Comparison of ENCODE assay signal across 8 mouse cellular contexts in the genomic region with DNA sequence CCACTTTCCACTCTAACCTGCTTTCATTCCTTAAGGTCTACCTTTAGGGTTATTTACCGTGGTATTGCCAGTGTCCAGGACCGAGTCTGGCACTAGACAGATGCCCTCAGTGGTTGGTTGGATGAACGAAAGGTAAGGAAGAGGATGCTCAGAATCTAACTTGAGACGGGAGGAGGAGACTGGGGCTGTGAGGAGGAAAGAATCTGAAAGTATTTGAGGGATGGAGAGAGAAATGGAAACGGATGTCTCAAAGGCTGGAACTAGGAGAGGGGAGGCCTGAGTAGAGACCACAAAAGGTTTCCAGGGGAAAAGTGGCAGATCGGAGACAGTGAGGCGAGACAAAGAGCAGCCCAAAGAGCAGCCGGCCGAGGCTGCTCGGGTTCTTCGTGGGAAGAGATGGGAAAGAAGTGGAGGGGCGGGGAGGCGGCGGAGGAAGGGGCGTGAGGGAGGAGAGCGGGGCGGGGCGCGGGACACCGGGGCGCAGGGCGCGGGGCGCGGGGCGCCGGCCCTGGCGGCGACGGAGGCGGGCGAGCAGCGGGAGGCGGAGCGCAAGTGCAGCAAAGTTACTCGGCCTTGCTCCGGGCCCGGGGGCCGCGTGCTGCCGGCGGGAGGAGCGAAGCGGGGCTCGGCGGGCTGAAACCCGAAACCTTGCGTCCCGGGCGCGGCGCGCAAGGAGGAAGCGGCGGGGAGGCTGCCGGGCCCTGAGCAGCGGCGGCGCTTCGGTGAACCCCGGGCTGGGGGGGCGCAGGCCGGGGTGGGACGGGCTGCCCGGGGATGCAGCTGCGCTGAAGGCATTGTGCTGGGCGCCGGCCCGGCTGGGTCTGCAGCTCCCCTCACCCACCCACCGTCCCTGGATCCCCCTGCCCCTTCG. TPM values are rescaled to one million over a fixed set of nuclear protein-coding genes. Genes with fewer than 3 reads are reported as not detected.
A peak's percentile ranks its signal among the peaks of the same experiment; 100 is the strongest.
DNase-seq lines count a peak whose midpoint lies in the region; ATAC-seq and TF ChIP-seq lines count a peak whose summit lies in the region.

No protein-coding gene starts in this region.

- H3K4me3 ChIP-seq in layer of hippocampus, adult 2 months, result peak overlapping the region; percentile 74
- H3K4me3 ChIP-seq in hindbrain, embryonic 15.5 days, result peak overlapping the region; percentile 89
- H3K4me3 ChIP-seq in limb, embryonic 15.5 days, result peak overlapping the region; percentile 73
- peak overlapping the region; percentile 91 for H3K4me3 ChIP-seq in midbrain, embryonic 15.5 days
- H3K4me3 ChIP-seq in testis, adult 2 months (ENCODE audit: control insufficient read depth, low read depth, low read length), result peak overlapping the region; percentile 47

- ATAC-seq in hindbrain, embryonic 15.5 days (ENCODE audit: low FRiP score, low read depth), result peak; percentile 86
- ATAC-seq in limb, embryonic 15.5 days (ENCODE audit: insufficient number of reproducible peaks, low FRiP score, low TSS enrichment, low read depth), result peak; percentile 87
- peak; percentile 86 for ATAC-seq in midbrain, embryonic 15.5 days (replicated peaks)

- H3K4me2 ChIP-seq in hindbrain, embryonic 15.5 days, result peak overlapping the region; percentile 66
- peak overlapping the region; percentile 91 for H3K4me2 ChIP-seq in limb, embryonic 15.5 days
- peak overlapping the region; percentile 71 for H3K4me2 ChIP-seq in midbrain, embryonic 15.5 days

- peaks cover 38% of the 10 kb centered on the region for H3K4me1 ChIP-seq in hindbrain, embryonic 15.5 days (replicated peaks)
- peaks cover 23% of the 10 kb centered on the region; the same call in 1 of the 2 replicates for H3K4me1 ChIP-seq in limb, embryonic 15.5 days
- peaks cover 37% of the 10 kb centered on the region for H3K4me1 ChIP-seq in midbrain, embryonic 15.5 days
- H3K4me1 ChIP-seq in testis, adult 2 months (ENCODE audit: control insufficient read depth, insufficient read depth, low read length), result peaks cover 3% of the 10 kb centered on the region

- no peaks in the 10 kb centered on the region for H3K36me3 ChIP-seq in hindbrain, embryonic 15.5 days
- H3K36me3 ChIP-seq in limb, embryonic 15.5 days, result no peaks in the 10 kb centered on the region
- no peaks in the 10 kb centered on the region for H3K36me3 ChIP-seq in midbrain, embryonic 15.5 days (replicated peaks)
- H3K36me3 ChIP-seq in testis, adult 2 months (ENCODE audit: control insufficient read depth, insufficient read depth, low read length), result no peaks in the 10 kb centered on the region

- no peaks in the 10 kb centered on the region for H3K27me3 ChIP-seq in hindbrain, embryonic 15.5 days
- H3K27me3 ChIP-seq in limb, embryonic 15.5 days, result no peaks in the 10 kb centered on the region
- no peaks in the 10 kb centered on the region for H3K27me3 ChIP-seq in midbrain, embryonic 15.5 days (replicated peaks)
- H3K27me3 ChIP-seq in testis, adult 2 months (ENCODE audit: control insufficient read depth, insufficient read depth, low read length), result no peaks in the 10 kb centered on the region

- under 1% methylated on average over 48 of the region's 71 CpGs for WGBS in hindbrain, embryonic 15.5 days
- under 1% methylated on average over 61 of the region's 71 CpGs for WGBS in limb, embryonic 15.5 days
- WGBS in midbrain, embryonic 15.5 days, result 1% methylated on average over 32 of the region's 71 CpGs

- H3K9ac ChIP-seq in hindbrain, embryonic 15.5 days, result peak overlapping the region; percentile 85
- H3K9ac ChIP-seq in limb, embryonic 15.5 days, result peak overlapping the region; percentile 76
- peak overlapping the region; percentile 92 for H3K9ac ChIP-seq in midbrain, embryonic 15.5 days

- H3K9me3 ChIP-seq in hindbrain, embryonic 15.5 days, result no peaks in the 10 kb centered on the region
- H3K9me3 ChIP-seq in limb, embryonic 15.5 days, result no peaks in the 10 kb centered on the region
- no peaks in the 10 kb centered on the region for H3K9me3 ChIP-seq in midbrain, embryonic 15.5 days

- no peak for TF ChIP-seq CTCF in layer of hippocampus, adult 2 months (conservative IDR thresholded peaks at IDR 0.05)
- no peak for TF ChIP-seq CTCF in testis, adult 2 months (IDR thresholded peaks at IDR 0.05; ENCODE audit: control insufficient read depth, insufficient read depth, insufficient replicate concordance, low read depth, low read length)

- no peak for TF ChIP-seq POLR2A in testis, adult 2 months (IDR thresholded peaks at IDR 0.05; ENCODE audit: control insufficient read depth, low read depth, low read length)

- peak; percentile 44 to 50 for DNase-seq in layer of hippocampus, adult 2 months (ENCODE audit: low spot score in 2 of 2)
- DNase-seq in layer of hippocampus, adult 8-10 months (ENCODE audit: low spot score in 2 of 2), result no peak
- DNase-seq in cerebellum, postnatal 10 days, result peak; percentile 68 to 79
- peak; percentile 25 to 61 for DNase-seq in gastrocnemius, adult 8-10 months (ENCODE audit: low spot score in 2 of 2)

- H3K27ac ChIP-seq in layer of hippocampus, adult 2 months, result peak overlapping the region; percentile 84
- peak overlapping the region; percentile 89 for H3K27ac ChIP-seq in hindbrain, embryonic 15.5 days (replicated peaks)
- H3K27ac ChIP-seq in limb, embryonic 15.5 days, result peak overlapping the region; percentile 90
- H3K27ac ChIP-seq in midbrain, embryonic 15.5 days, result peak overlapping the region; percentile 90
- no peak overlapping the region for H3K27ac ChIP-seq in testis, adult 2 months (ENCODE audit: control insufficient read depth, insufficient read depth, low read depth, low read length)

RNA-seq across cellular contexts. Expression of gene Gpr161, which starts 14.0 kb away (rescaled TPM):
- total RNA-seq in layer of hippocampus, adult 2 months (2021), result 10 to 100 TPM; 69.0 to 71.6 TPM
- total RNA-seq in layer of hippocampus, adult 8-10 months (2022), result 10 to 100 TPM; 48.2 to 76.2 (median 62.3) TPM
- total RNA-seq in gastrocnemius, adult 8-10 months (2022), result under 1 TPM; 0.68 to 0.96 (median 0.80) TPM
- polyA plus RNA-seq in hindbrain, embryonic 15.5 days (2015; fragmentation: Nextera tagmentation; extraction: Ambion mirVana), result 3.0 and 3.1 TPM in 2 replicates
- 0.94 and 1.3 TPM in 2 replicates for polyA plus RNA-seq in limb, embryonic 15.5 days (2015; fragmentation: Nextera tagmentation; extraction: Ambion mirVana)
- 4.4 and 4.5 TPM in 2 replicates for polyA plus RNA-seq in midbrain, embryonic 15.5 days (2015; fragmentation: Nextera tagmentation; extraction: Ambion mirVana)
- polyA plus RNA-seq in testis, adult 2 months (2012; rRNA removed), result 0.59 and 0.60 TPM in 2 replicates

RNA-seq across cellular contexts. Expression of gene Tiprl, which starts 44.8 kb away (rescaled TPM):
- 10 to 100 TPM; 65.2 to 67.7 TPM for total RNA-seq in layer of hippocampus, adult 2 months (2021)
- total RNA-seq in layer of hippocampus, adult 8-10 months (2022), result 10 to 100 TPM; 59.9 to 71.1 (median 65.2) TPM
- 10 to 100 TPM; 18.6 to 21.7 (median 19.5) TPM for total RNA-seq in gastrocnemius, adult 8-10 months (2022)
- polyA plus RNA-seq in hindbrain, embryonic 15.5 days (2015; fragmentation: Nextera tagmentation; extraction: Ambion mirVana), result 125 and 134 TPM in 2 replicates
- polyA plus RNA-seq in limb, embryonic 15.5 days (2015; fragmentation: Nextera tagmentation; extraction: Ambion mirVana), result 93.2 and 95.3 TPM in 2 replicates
- 150 and 153 TPM in 2 replicates for polyA plus RNA-seq in midbrain, embryonic 15.5 days (2015; fragmentation: Nextera tagmentation; extraction: Ambion mirVana)
- 79.5 and 84.0 TPM in 2 replicates for polyA plus RNA-seq in testis, adult 2 months (2012; rRNA removed)

Comparison
In these comparisons a context has a peak if more than half of its experiments do, and no peak if none do; other contexts are left out.
1. DNase-seq: peak in layer of hippocampus, adult 2 months (2 of 2), cerebellum, postnatal 10 days (2 of 2) and gastrocnemius, adult 8-10 months (2 of 2); none in layer of hippocampus, adult 8-10 months (0 of 2).
2. Peak in every context shown above with its lines, with median percentiles within 50 percentile points of each other: H3K4me3 ChIP-seq, ATAC-seq, H3K4me2 ChIP-seq and H3K9ac ChIP-seq.